Mouse (Mus musculus): Measurements from ENCODE around the gene R3hdm4. TPM values are rescaled to one million over a fixed set of nuclear protein-coding genes. Genes with fewer than 3 reads are reported as not detected.
A peak's percentile ranks its signal among the peaks of the same experiment; 100 is the strongest.

The R3hdm4 gene
- polyA plus RNA-seq, 1 experiment from 2014 or later = 151 TPM

GRCm38 (mm10) chr10:79865801-79866295 lies 55.2 kb downstream of the R3hdm4 start:
- Histone ChIP-seq H3K4me1 (ENCODE audit: control insufficient read depth, insufficient read depth, low read length) (0 out of 2 replicates have a peak, but pooled peaks cover 2% of the 10 kb centered on the region), H3K9ac (replicated peaks; ENCODE audit: low read depth, low read length) (no peak overlapping the region), H3K36me3 (ENCODE audit: control insufficient read depth, insufficient read depth, low read length) (peaks cover 53% of the 10 kb centered on the region), H3K27me3 (ENCODE audit: control insufficient read depth, insufficient read depth, low read length) (no peaks in the 10 kb centered on the region), H3K9me3 (ENCODE audit: control insufficient read depth, low read depth, low read length) (no peaks in the 10 kb centered on the region), H3K27ac (ENCODE audit: low read length) (no peak overlapping the region), H3K4me3 (ENCODE audit: low read depth, low read length) (no peak overlapping the region), H3K4me2 (replicated peaks; ENCODE audit: low read depth, low read length) (no peak overlapping the region)
- WGBS = 70% methylated on average over 19 of the region's 19 CpGs
- no peak for ATAC-seq (ENCODE audit: insufficient number of reproducible peaks, insufficient read depth, low FRiP score, low read depth)

DNA sequence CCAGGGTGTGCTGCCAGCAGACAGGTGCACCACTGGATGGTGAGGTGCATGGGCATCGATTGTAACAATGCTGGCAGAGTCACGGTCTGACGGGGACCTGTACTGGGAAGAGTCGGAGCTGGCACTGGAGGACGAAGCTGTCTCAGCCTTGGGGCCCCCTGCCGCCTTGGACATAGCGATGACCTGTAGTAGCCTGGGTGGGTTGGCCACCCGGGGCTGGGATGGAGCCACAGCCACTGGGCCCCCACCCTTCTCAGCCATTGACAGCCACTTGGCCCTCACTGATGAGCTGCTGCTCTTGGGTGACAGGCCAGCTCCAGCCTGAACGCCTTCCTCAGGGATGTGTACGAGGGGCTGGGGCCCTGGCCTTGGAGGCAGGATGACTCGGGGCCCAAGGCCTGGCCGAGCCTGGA lies 55.8 kb downstream of the R3hdm4 start:
- Histone ChIP-seq H3K36me3 (ENCODE audit: control insufficient read depth, insufficient read depth, low read length) (peaks cover 59% of the 10 kb centered on the region), H3K9ac (replicated peaks; ENCODE audit: low read depth, low read length) (no peak overlapping the region), H3K4me2 (replicated peaks; ENCODE audit: low read depth, low read length) (no peak overlapping the region), H3K4me3 (ENCODE audit: low read depth, low read length) (no peak overlapping the region), H3K27me3 (ENCODE audit: control insufficient read depth, insufficient read depth, low read length) (no peaks in the 10 kb centered on the region), H3K4me1 (ENCODE audit: control insufficient read depth, insufficient read depth, low read length) (0 out of 2 replicates have a peak, but pooled peaks cover 2% of the 10 kb centered on the region), H3K27ac (ENCODE audit: low read length) (peak overlapping the region; percentile 21; the same call in 1 of the 2 replicates), H3K9me3 (ENCODE audit: control insufficient read depth, low read depth, low read length) (no peaks in the 10 kb centered on the region)
- peak; percentile 19; the same call in 1 of the 2 replicates for ATAC-seq (ENCODE audit: insufficient number of reproducible peaks, insufficient read depth, low FRiP score, low read depth)
- 58% methylated on average over 12 of the region's 12 CpGs for WGBS

DNA sequence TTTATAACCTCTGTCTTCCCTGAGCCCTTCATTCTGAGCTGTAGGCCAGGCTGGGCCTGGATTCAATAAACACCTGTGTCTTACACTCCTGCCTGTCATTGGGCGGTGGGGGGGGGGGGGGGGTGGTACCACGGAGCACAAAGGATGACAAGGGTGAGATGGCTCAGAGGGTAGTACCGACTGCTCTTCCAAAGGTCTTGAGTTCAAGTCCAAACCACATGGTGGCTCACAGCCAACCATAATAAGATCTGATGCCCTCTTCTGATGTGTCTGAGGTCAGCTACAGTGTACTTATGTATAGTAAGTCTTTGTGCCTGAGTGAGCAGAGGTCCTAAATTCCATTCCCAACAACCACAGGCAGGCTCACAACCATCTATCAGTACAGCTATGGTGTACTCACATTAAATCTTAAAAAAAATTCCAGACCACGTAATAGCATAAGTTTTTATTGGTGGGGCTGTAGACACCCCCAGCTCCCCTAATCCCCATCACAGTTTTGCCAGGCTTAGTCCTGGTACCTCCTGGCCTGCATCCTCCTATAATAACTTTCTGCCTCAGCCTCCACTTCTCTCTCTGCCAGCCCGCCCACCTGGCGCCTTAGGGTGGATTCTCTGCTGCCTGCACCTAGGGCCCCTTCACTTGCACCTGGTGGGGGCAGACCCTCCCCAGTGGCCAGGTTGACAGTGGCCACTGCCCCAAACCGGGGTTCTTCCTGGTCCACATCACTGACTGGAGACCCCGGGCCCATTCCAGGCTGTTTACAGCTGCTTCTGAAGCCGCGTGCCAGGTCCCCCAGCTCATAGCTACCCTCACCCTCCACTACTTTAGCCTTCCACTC lies 56.4 kb downstream of the R3hdm4 start:
- H3K27me3 ChIP-seq (ENCODE audit: control insufficient read depth, insufficient read depth, low read length) = no peaks in the 10 kb centered on the region
- no peak overlapping the region for H3K9ac ChIP-seq (replicated peaks; ENCODE audit: low read depth, low read length)
- WGBS = 45% methylated on average over 10 of the region's 10 CpGs
- no peak overlapping the region for H3K4me2 ChIP-seq (replicated peaks; ENCODE audit: low read depth, low read length)
- H3K27ac ChIP-seq (ENCODE audit: low read length) = peak overlapping the region; percentile 21; the same call in 1 of the 2 replicates
- H3K9me3 ChIP-seq (ENCODE audit: control insufficient read depth, low read depth, low read length) = no peaks in the 10 kb centered on the region
- 0 out of 2 replicates have a peak, but pooled peaks cover 2% of the 10 kb centered on the region for H3K4me1 ChIP-seq (ENCODE audit: control insufficient read depth, insufficient read depth, low read length)
- ATAC-seq (ENCODE audit: insufficient number of reproducible peaks, insufficient read depth, low FRiP score, low read depth) = 0 out of 2 replicates have a peak, but pooled peaks have one; percentile 28
- H3K36me3 ChIP-seq (ENCODE audit: control insufficient read depth, insufficient read depth, low read length) = peaks cover 65% of the 10 kb centered on the region
- H3K4me3 ChIP-seq (ENCODE audit: low read depth, low read length) = no peak overlapping the region

GRCm38 (mm10) chr10:79862925-79863324 lies 58.1 kb downstream of the R3hdm4 start:
- H3K4me3 ChIP-seq (ENCODE audit: low read depth, low read length) = no peak overlapping the region
- H3K4me1 ChIP-seq (ENCODE audit: control insufficient read depth, insufficient read depth, low read length) = peaks cover 11% of the 10 kb centered on the region
- no peaks in the 10 kb centered on the region for H3K27me3 ChIP-seq (ENCODE audit: control insufficient read depth, insufficient read depth, low read length)
- H3K9ac ChIP-seq (replicated peaks; ENCODE audit: low read depth, low read length) = no peak overlapping the region
- peaks cover 80% of the 10 kb centered on the region for H3K36me3 ChIP-seq (ENCODE audit: control insufficient read depth, insufficient read depth, low read length)
- no peaks in the 10 kb centered on the region for H3K9me3 ChIP-seq (ENCODE audit: control insufficient read depth, low read depth, low read length)
- no peak overlapping the region for H3K4me2 ChIP-seq (replicated peaks; ENCODE audit: low read depth, low read length)
- no peak overlapping the region for H3K27ac ChIP-seq (ENCODE audit: low read length)
- 65% methylated on average over 10 of the region's 10 CpGs for WGBS
- no peak for ATAC-seq (ENCODE audit: insufficient number of reproducible peaks, insufficient read depth, low FRiP score, low read depth)

GRCm38 (mm10) chr10:79862049-79862788 lies 58.8 kb downstream of the R3hdm4 start:
- H3K27me3 ChIP-seq (ENCODE audit: control insufficient read depth, insufficient read depth, low read length) = no peaks in the 10 kb centered on the region
- no peak overlapping the region for H3K4me2 ChIP-seq (replicated peaks; ENCODE audit: low read depth, low read length)
- H3K9ac ChIP-seq (replicated peaks; ENCODE audit: low read depth, low read length) = no peak overlapping the region
- peaks cover 18% of the 10 kb centered on the region for H3K4me1 ChIP-seq (ENCODE audit: control insufficient read depth, insufficient read depth, low read length)
- H3K27ac ChIP-seq (ENCODE audit: low read length) = no peak overlapping the region
- WGBS = 88% methylated on average over 23 of the region's 23 CpGs
- no peak overlapping the region for H3K4me3 ChIP-seq (ENCODE audit: low read depth, low read length)
- H3K36me3 ChIP-seq (ENCODE audit: control insufficient read depth, insufficient read depth, low read length) = peaks cover 82% of the 10 kb centered on the region
- no peaks in the 10 kb centered on the region for H3K9me3 ChIP-seq (ENCODE audit: control insufficient read depth, low read depth, low read length)
- ATAC-seq (ENCODE audit: insufficient number of reproducible peaks, insufficient read depth, low FRiP score, low read depth) = no peak

DNA sequence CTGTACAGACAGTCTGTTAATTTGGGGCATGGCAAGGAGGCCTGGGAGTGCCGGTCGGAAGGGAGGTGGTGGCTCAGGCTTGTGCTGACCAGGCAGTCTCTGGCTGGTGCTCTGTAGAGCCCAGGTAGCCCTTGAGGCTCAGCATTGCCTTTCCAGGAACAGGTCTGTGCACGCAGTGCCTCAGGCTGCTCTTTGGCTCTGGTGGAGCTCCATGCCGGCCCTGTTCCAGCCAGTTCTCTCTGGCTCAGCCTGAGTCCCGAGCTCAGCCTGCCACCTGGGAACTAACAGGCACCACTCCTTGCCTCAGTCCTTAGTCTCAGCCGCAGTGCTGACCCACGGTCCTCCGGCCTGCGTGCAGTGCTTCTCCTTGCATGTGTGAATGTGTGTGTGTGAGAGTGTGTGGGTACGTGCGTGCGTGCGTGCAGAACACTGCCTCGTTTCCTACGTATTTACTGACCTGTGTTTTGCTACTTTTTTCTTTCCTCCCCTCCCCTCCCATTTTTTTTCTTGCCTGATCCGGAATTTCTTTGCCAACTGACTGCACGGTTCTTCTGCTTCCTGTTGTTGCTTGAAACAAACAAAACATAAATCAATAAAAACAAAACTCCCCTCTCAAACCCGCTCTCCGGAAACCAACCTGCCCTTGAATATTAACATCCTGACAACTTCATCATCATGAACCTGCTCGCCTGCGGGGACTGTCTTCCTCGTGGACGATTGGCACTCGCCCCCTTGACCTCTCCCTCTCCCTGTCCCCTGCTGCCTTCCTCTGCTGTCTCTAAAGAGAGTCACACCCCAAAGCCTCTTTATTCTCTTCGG lies 59.6 kb downstream of the R3hdm4 start:
- Histone ChIP-seq H3K27ac (ENCODE audit: low read length) (no peak overlapping the region), H3K9ac (replicated peaks; ENCODE audit: low read depth, low read length) (no peak overlapping the region), H3K4me3 (ENCODE audit: low read depth, low read length) (no peak overlapping the region), H3K4me1 (ENCODE audit: control insufficient read depth, insufficient read depth, low read length) (peaks cover 26% of the 10 kb centered on the region), H3K36me3 (ENCODE audit: control insufficient read depth, insufficient read depth, low read length) (peaks cover 87% of the 10 kb centered on the region), H3K9me3 (ENCODE audit: control insufficient read depth, low read depth, low read length) (no peaks in the 10 kb centered on the region), H3K27me3 (ENCODE audit: control insufficient read depth, insufficient read depth, low read length) (no peaks in the 10 kb centered on the region), H3K4me2 (replicated peaks; ENCODE audit: low read depth, low read length) (no peak overlapping the region)
- 71% methylated on average over 25 of the region's 25 CpGs for WGBS
- ATAC-seq (ENCODE audit: insufficient number of reproducible peaks, insufficient read depth, low FRiP score, low read depth) = no peak

GRCm38 (mm10) chr10:79860079-79860911 lies 60.7 kb downstream of the R3hdm4 start:
- no peak overlapping the region; the same call in 1 of the 2 replicates for H3K9ac ChIP-seq (replicated peaks; ENCODE audit: low read depth, low read length)
- no peak for ATAC-seq (ENCODE audit: insufficient number of reproducible peaks, insufficient read depth, low FRiP score, low read depth)
- 90% methylated on average over 26 of the region's 26 CpGs for WGBS
- H3K4me3 ChIP-seq (ENCODE audit: low read depth, low read length) = 0 out of 2 replicates have a peak overlapping the region, but pooled peaks have one; percentile 1
- H3K27me3 ChIP-seq (ENCODE audit: control insufficient read depth, insufficient read depth, low read length) = no peaks in the 10 kb centered on the region
- H3K36me3 ChIP-seq (ENCODE audit: control insufficient read depth, insufficient read depth, low read length) = peaks cover 84% of the 10 kb centered on the region
- H3K4me1 ChIP-seq (ENCODE audit: control insufficient read depth, insufficient read depth, low read length) = peaks cover 30% of the 10 kb centered on the region
- H3K27ac ChIP-seq (ENCODE audit: low read length) = no peak overlapping the region
- H3K4me2 ChIP-seq (replicated peaks; ENCODE audit: low read depth, low read length) = no peak overlapping the region
- H3K9me3 ChIP-seq (ENCODE audit: control insufficient read depth, low read depth, low read length) = no peaks in the 10 kb centered on the region

Data from stomach, embryonic 14.5 days (tissue).